Mouse (Mus musculus) liver, adult 2 months (tissue): ENCODE results near the gene Ppp1r3e. TPM values are rescaled to one million over a fixed set of nuclear protein-coding genes. Genes with fewer than 3 reads are reported as not detected.

ENCODE experiments used
- DNase-seq: peaks from one replicate; pipeline ENCODE4 v3.0.0-alpha.2; 2011; ENCODE audit warnings: low read depth, low spot score; ENCODE audit errors: extremely low read depth
- H3K27ac ChIP-seq: fragments of 200-500 bp; replicated peaks from 2 replicates; pipeline ENCODE4 v1.5.1; 2012; ENCODE audit warnings: low read depth, mild to moderate bottlenecking, control low read depth, inconsistent platforms, low read length; ENCODE audit not compliant: insufficient read depth
- H3K27me3 ChIP-seq: fragments of 200-500 bp; 2 replicates; pipeline ENCODE4 v1.6.1; 2012; ENCODE audit warnings: mild to moderate bottlenecking, moderate library complexity, low read length, inconsistent platforms; ENCODE audit not compliant: control insufficient read depth, insufficient read depth
- H3K36me3 ChIP-seq: fragments of 200-500 bp; 2 replicates; pipeline ENCODE4 v1.6.1; 2012; ENCODE audit warnings: low read length, inconsistent platforms; ENCODE audit not compliant: control insufficient read depth, insufficient read depth
- H3K4me1 ChIP-seq: fragments of 200-500 bp; 2 replicates; pipeline ENCODE4 v1.6.1; 2011; ENCODE audit warnings: low read length; ENCODE audit not compliant: control insufficient read depth, insufficient read depth
- H3K4me3 ChIP-seq: fragments of 200-500 bp; 2 replicates; pipeline ENCODE4 v1.5.1; 2011; ENCODE audit warnings: low read depth, mild to moderate bottlenecking, control low read depth, low read length, moderate library complexity; ENCODE audit not compliant: insufficient read depth
- H3K79me2 ChIP-seq: fragments of 200-500 bp; 2 replicates; pipeline ENCODE4 v1.6.1; 2012; ENCODE audit warnings: inconsistent platforms, mild to moderate bottlenecking, low read length, moderate library complexity; ENCODE audit not compliant: control insufficient read depth, insufficient read depth
- H3K9ac ChIP-seq: fragments of 200-500 bp; 2 replicates; pipeline ENCODE4 v1.6.1; 2012; ENCODE audit warnings: low read depth, mild to moderate bottlenecking, control low read depth, inconsistent platforms, low read length
- CTCF ChIP-seq: fragments of 200-500 bp; IDR thresholded peaks from 2 replicates; pipeline ENCODE4 v1.5.1; 2011; ENCODE audit warnings: low read depth, low read length, control low read depth
- POLR2A ChIP-seq: fragments of 200-500 bp; IDR thresholded peaks from 2 replicates; pipeline ENCODE4 v1.6.1; 2011; ENCODE audit warnings: low read length, control low read depth; ENCODE audit not compliant: insufficient read depth; ENCODE audit errors: extremely low read depth
- WGBS: fragments of 180-500 bp; shearing (Covaris S2); methylation state at CpG from one replicate; pipeline ENCODE4 v1.1.7; 2018; 5-methylcytosine and 5-hydroxymethylcytosine counted together
- polyA plus RNA-seq: library from polyadenylated mRNA; depleted of rRNA; stranded (reverse); fragments of >200 nt; gene quantifications from 2 replicates; pipeline ENCODE4 v1.2.3, GENCODE M21; 2012
- total RNA-seq: library from RNA; depleted of rRNA; stranded (reverse); fragments of >200 nt; gene quantifications from 2 replicates; pipeline ENCODE4 v1.2.3, GENCODE M21; 2014

Ppp1r3e gene
- total and polyA plus RNA-seq, 2 experiments = 4.9 to 7.5 TPM

DNA sequence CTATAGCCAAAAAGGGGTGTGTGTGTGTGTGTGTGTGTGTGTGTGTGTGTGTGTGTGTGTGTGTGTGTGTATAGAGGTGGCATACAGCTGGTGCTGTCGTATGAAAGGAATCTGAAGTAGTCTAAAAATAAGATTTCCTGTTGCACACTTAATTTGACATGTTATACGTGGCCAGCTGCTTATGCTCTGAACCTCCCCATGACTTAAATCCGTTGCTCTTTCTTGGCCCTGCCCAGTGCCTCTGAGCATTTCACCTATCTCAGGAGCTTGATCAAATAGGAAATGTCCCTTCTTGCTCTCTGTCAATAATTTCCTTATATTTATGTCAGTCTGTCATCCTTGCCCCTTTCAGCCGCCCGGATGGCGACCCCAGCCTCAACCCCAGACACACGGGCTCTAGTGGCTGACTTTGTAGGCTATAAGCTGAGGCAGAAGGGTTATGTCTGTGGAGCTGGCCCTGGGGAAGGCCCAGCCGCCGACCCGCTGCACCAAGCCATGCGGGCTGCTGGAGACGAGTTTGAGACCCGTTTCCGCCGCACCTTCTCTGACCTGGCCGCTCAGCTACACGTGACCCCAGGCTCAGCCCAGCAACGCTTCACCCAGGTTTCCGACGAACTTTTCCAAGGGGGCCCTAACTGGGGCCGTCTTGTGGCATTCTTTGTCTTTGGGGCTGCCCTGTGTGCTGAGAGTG, 6.8 kb upstream of the Ppp1r3e start:
- Histone ChIP-seq H3K79me2 (no peaks in the 10 kb centered on the region; the same call in 1 of the 2 replicates), H3K4me3 (peak overlapping the region; percentile 82), H3K4me1 (peaks cover 9% of the 10 kb centered on the region; the same call in 1 of the 2 replicates), H3K9ac (peak overlapping the region; percentile 61), H3K27ac (peak overlapping the region; percentile 49; the same call in 1 of the 2 replicates), H3K36me3 (no peaks in the 10 kb centered on the region), H3K27me3 (no peaks in the 10 kb centered on the region)
- TF ChIP-seq CTCF (no peak), POLR2A (no peak)
- 63% methylated on average over 21 of the region's 21 CpGs for WGBS
- no peak for DNase-seq

DNA sequence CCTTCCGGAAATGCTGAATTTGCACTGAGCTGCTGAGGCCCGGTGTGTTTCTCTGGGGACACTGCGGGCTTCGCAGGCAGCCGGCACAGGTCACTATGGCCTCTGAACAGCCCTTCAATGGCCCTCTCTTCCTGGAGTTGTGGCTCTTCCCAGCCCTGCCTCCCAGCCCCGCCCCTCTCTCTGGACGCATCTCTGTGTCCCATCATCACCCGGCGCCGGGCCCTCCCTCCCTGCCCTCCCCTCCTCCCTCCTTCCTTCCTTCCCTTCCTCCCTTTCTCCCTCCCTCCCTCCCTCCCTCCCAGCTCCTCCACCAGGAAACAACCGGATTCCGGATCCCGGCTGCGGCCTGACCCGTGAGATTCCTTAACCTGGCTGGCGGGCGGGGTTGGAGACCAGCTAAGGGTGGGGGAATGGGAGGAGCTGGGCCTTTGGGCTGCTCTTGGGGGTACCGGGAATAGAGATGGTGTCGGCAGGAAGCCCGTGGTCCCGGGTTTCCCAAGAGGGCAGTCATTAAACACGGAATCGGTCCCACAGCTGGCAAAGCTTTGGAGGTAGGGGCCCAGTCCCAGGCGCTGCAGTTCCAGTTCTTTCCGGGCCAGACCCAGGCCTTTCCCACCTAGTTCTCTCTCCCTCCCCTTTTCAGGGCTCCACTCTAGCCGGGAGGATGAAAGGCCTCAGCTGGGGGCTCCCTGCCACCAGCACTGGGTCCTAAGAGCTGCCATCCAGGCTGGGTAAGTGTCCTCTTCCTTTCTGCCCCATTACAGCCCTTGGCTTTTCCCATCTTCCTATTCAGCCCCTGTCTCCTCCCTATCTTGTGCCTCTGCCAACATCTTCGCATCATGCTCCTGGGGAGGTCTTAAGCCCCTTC, 6.0 kb upstream of the Ppp1r3e start, which contains the start of the genes Bcl2l2 and Gm20521:
Bcl2l2 (plus strand) TSS at position 224 of the 868 bp plus-strand sequence.
Gm20521 (plus strand) TSS at position 288 of the 868 bp plus-strand sequence.
- no peaks in the 10 kb centered on the region for H3K36me3 ChIP-seq
- WGBS = under 1% methylated on average over 27 of the region's 27 CpGs

DNA sequence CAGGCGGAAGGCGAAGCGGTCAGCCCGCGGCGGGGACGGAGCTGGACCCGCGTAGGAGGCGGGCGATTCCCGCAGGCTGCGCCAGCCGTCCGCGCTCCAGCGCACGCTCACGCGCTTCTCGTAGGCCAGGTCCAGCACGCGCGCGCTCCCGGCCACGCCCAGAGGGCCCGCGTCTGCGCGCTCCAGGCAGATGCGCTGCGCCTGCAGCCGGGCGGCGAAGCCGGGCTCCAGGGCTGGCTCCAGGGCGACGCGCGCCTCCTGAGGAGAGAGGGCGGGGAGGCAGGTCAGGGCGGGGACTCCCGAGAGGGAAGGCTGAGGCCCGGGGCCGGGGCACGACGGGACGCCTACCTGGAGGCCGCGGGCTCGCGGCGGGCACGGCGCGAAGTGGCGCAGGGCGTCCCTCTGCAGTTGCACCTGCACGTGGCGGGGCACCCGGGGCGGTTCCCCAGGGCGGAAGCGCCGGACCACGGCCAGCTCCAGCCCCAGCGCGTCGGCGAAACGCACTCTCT, 757 bp downstream of the Ppp1r3e start:
- TF ChIP-seq POLR2A = no peak
- Histone ChIP-seq H3K36me3 (no peaks in the 10 kb centered on the region), H3K4me1 (peaks cover 4% of the 10 kb centered on the region; the same call in 1 of the 2 replicates), H3K4me3 (peak overlapping the region; percentile 71), H3K27ac (peak overlapping the region; percentile 89), H3K79me2 (no peaks in the 10 kb centered on the region), H3K27me3 (no peaks in the 10 kb centered on the region), H3K9ac (peak overlapping the region; percentile 86)
- WGBS = 0% methylated on average over 51 of the region's 72 CpGs
- DNase-seq = peak; percentile 78

More for the DNA sequence above, 6.0 kb upstream of the Ppp1r3e start, which contains the start of the genes Bcl2l2 and Gm20521:
- Histone ChIP-seq H3K4me1 (peaks cover 9% of the 10 kb centered on the region; the same call in 1 of the 2 replicates), H3K9ac (peak within 1 kb of the TSS; percentile 79), H3K4me3 (peak within 1 kb of the TSS; percentile 82), H3K79me2 (no peaks in the 10 kb centered on the region; the same call in 1 of the 2 replicates), H3K27ac (peak within 1 kb of the TSS; percentile 75), H3K27me3 (no peaks in the 10 kb centered on the region)
- DNase-seq = peak; percentile 79
- peak; percentile 88 for TF ChIP-seq POLR2A
- TF ChIP-seq CTCF = no peak

DNA sequence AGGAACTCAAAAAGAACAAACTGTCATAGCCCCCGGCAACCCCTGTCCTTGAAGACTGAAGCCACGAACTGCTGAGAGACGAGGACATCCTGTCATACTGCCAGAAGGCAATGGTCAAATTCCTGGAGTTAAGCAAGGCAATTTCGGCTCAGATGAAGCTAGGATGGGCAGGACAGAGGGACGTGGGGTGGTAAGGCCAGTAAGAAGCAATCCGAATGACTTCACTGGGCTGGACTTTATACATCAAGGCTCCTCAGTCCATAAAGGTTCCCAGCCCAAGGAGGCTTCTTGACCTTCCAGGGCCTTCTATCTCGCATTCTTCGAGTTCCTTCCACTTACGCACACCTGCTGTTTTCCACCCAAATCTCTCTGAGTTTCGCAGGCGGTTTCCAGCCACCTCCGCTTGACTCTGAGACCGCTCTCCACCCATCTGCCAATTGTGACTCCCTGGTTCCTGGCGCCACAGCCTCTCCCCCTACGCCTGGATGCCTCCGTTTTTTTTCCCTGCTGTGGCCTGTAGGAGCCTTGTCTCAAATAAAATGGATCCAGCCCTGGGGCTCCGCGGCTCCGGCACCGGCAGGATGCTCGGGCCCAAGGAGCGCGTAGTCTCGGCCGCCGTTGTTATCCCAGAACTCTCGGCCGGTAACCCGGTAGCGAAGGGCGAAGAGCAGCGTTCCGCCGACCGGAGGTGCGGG, 1.4 kb downstream of the Ppp1r3e start:
- TF ChIP-seq POLR2A = no peak
- no peak for TF ChIP-seq CTCF
- 0 out of 2 replicates have a peak overlapping the region, but pooled peaks have one; percentile 10 for H3K27ac ChIP-seq
- no peaks in the 10 kb centered on the region for H3K27me3 ChIP-seq
- peak overlapping the region; percentile 86 for H3K9ac ChIP-seq
- no peaks in the 10 kb centered on the region for H3K36me3 ChIP-seq
- H3K4me1 ChIP-seq = peaks cover 4% of the 10 kb centered on the region; the same call in 1 of the 2 replicates
- H3K79me2 ChIP-seq = no peaks in the 10 kb centered on the region
- 13% methylated on average over 36 of the region's 36 CpGs for WGBS
- H3K4me3 ChIP-seq = peak overlapping the region; percentile 71
- DNase-seq = no peak

DNA sequence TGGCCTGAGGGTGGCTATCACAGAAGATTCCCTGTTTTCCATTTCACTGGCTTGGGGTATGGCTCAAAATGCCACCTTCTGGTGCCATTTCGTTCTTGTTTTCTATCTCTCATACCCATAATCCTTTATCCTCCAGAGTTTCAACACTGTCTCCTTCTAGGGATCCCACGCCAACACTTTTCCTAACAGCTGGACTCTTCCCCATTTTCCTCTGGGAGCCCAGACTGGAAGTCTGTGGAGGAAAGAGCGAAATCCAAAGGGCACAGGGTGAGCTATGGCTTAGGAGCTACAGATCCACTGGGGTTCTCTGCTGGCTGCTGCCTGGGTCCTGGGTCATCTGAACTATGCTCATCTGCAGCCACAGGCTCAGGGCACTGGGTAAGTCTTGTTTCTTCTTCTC, 3.2 kb downstream of the Ppp1r3e start:
- Histone ChIP-seq H3K27me3 (no peaks in the 10 kb centered on the region), H3K27ac (no peak overlapping the region), H3K36me3 (no peaks in the 10 kb centered on the region), H3K9ac (no peak overlapping the region), H3K4me1 (peaks cover 4% of the 10 kb centered on the region; the same call in 1 of the 2 replicates), H3K4me3 (no peak overlapping the region), H3K79me2 (no peaks in the 10 kb centered on the region)
- no peak for TF ChIP-seq POLR2A
- TF ChIP-seq CTCF = no peak
- 90% methylated on average over 3 of the region's 3 CpGs for WGBS
- DNase-seq = no peak
